Mouse (Mus musculus) G1E (cell line): ENCODE results near the gene Map3k21. TPM values are rescaled to one million over a fixed set of nuclear protein-coding genes. Genes with fewer than 3 reads are reported as not detected.

Experiments
- ATAC-seq: 2 replicates; pipeline ENCODE4 v1.8.0; 2016; ENCODE audit warnings: mild to moderate bottlenecking; ENCODE audit not compliant: insufficient number of reproducible peaks, poor library complexity, low FRiP score, severe bottlenecking; ENCODE audit errors: extremely low read depth
- DNase-seq: peaks from one replicate; pipeline ENCODE4 v3.0.0; 2012; ENCODE audit warnings: low spot score
- H3K27me3 ChIP-seq: 2 replicates; pipeline ENCODE4 v1.6.1; 2012; ENCODE audit warnings: mild to moderate bottlenecking, low read length, inconsistent platforms; ENCODE audit not compliant: insufficient read depth
- H3K36me3 ChIP-seq: replicated peaks from 2 replicates; pipeline ENCODE3; 2012; ENCODE audit warnings: mild to moderate bottlenecking, inconsistent platforms
- H3K4me1 ChIP-seq: 2 replicates; pipeline ENCODE4 v1.6.1; 2012; ENCODE audit warnings: low read depth, low read length, inconsistent platforms, mixed read lengths; ENCODE audit not compliant: insufficient read depth
- H3K4me3 ChIP-seq: 2 replicates; pipeline ENCODE4 v1.5.1; 2012; ENCODE audit warnings: low read depth, mild to moderate bottlenecking, inconsistent platforms, low read length, moderate library complexity, mixed read lengths
- H3K9me3 ChIP-seq: replicated peaks from 2 replicates; pipeline ENCODE4 v1.6.1; 2012; ENCODE audit warnings: inconsistent platforms
- CTCF ChIP-seq: IDR thresholded peaks from 2 replicates; pipeline ENCODE4 v1.5.1; 2012; ENCODE audit warnings: low read depth, low read length, inconsistent platforms, mixed read lengths
- GATA1 ChIP-seq: IDR thresholded peaks from 2 replicates; pipeline ENCODE4 v1.6.1; 2012; ENCODE audit warnings: borderline replicate concordance, low read length, inconsistent platforms, mixed read lengths
- GATA2 ChIP-seq: IDR thresholded peaks from 2 replicates; pipeline ENCODE4 v1.6.1; 2012; ENCODE audit warnings: low read depth, low read length, inconsistent platforms, borderline replicate concordance
- POLR2AphosphoS5 ChIP-seq: IDR thresholded peaks from 2 replicates; pipeline ENCODE4 v1.6.1; 2012; ENCODE audit warnings: low read depth, low read length, inconsistent platforms; ENCODE audit not compliant: insufficient replicate concordance
- TAL1 ChIP-seq: conservative IDR thresholded peaks from 2 replicates; pipeline ENCODE4 v1.6.1; 2012; ENCODE audit warnings: low read depth, low read length, inconsistent platforms, mixed read lengths
- polyA plus RNA-seq: library from polyadenylated mRNA; stranded (reverse); fragments of >175 nt; gene quantifications from 2 replicates; pipeline ENCODE4 v1.2.3, GENCODE M21; 2012
- total RNA-seq, 2 experiments: library from RNA; stranded (forward) in 1 of 2; stranded (reverse) in 1 of 2; fragments of 200-1000 nt in 1 of 2; fragments of >200 nt in 1 of 2; fragmentation: Nextera tagmentation in 1 of 2; gene quantifications; 2 replicates each; pipeline ENCODE4 v1.2.3; 2014 to 2017

Gene Map3k21
- total and polyA plus RNA-seq, 3 experiments: 0.05 TPM; not detected in 2

DNA sequence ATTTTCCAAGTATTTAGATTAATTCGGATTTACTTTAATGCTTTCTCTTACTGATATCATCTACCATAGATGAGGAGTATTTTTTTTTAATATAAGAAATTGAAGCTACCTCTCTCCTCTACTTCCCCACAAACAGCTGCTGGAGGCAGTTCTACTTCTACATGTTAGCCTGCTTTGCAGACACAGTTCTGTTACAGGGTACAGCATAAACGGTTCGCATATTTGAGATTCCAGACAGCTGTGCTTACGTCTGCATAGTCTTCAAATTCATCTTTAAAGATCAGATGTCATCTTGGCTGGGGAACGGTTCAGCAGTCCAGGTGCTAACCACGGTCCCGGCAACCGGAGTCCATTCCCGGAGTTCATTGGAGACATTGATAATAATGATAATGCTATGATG, 83.4 kb downstream of the Map3k21 start:
- no peaks in the 10 kb centered on the region; the same call in 1 of the 2 replicates for H3K4me1 ChIP-seq
- H3K27me3 ChIP-seq: no peaks in the 10 kb centered on the region
- ATAC-seq: no peak
- TF ChIP-seq GATA2 (no peak), TAL1 (no peak), POLR2AphosphoS5 (no peak), CTCF (no peak), GATA1 (no peak)
- no peaks in the 10 kb centered on the region for H3K36me3 ChIP-seq
- DNase-seq: no peak
- H3K9me3 ChIP-seq: peaks cover 79% of the 10 kb centered on the region
- no peak overlapping the region for H3K4me3 ChIP-seq

DNA sequence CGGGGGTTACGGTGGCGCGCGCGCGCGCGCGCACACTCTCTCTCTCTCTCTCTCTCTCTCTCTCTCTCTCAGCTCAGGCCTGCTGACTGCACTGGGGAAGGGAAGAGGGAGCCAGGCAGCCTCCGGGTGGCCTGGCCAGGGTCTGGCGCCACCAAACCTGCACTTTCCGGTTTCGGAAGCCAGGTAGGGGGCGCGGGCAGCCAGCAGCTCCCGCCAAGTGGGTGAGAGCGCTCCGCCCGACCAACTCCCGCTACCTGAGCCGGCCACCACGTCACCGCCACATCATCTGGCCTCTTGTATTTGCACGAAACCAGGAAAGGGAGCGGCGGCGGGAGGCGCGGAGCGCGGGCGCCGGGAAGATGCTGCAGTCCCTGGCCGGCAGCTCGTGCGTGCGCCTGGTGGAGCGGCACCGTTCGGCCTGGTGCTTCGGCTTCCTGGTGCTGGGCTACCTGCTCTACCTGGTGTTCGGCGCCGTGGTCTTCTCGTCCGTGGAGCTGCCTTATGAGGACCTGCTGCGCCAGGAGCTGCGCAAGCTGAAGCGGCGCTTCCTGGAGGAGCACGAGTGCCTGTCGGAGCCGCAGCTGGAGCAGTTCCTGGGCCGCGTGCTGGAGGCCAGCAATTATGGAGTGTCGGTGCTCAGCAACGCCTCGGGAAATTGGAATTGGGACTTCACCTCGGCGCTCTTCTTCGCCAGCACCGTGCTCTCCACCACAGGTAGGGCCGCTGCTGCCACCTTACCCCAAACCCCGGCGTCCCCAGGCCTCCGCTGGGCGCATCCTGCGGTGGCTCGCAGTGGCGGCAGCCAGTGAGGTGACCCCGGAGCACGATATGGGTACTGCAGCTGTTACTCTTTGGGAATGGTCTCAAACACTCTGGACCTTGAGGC, 85.1 kb downstream of the Map3k21 start, which contains the start of gene Kcnk1:
Kcnk1 (plus strand) TSS at position 70 of the 886 bp plus-strand sequence.
- TF ChIP-seq POLR2AphosphoS5: no peak
- no peak for TF ChIP-seq TAL1
- no peak for TF ChIP-seq CTCF
- TF ChIP-seq GATA2: no peak
- TF ChIP-seq GATA1: no peak
- H3K27me3 ChIP-seq: no peaks in the 10 kb centered on the region
- H3K36me3 ChIP-seq: no peaks in the 10 kb centered on the region
- H3K4me1 ChIP-seq: no peaks in the 10 kb centered on the region; the same call in 1 of the 2 replicates
- ATAC-seq (no peak), DNase-seq (no peak)
- H3K9me3 ChIP-seq: peaks cover 88% of the 10 kb centered on the region
- H3K4me3 ChIP-seq: no peak within 1 kb of the TSS; the same call in 1 of the 2 replicates

DNA sequence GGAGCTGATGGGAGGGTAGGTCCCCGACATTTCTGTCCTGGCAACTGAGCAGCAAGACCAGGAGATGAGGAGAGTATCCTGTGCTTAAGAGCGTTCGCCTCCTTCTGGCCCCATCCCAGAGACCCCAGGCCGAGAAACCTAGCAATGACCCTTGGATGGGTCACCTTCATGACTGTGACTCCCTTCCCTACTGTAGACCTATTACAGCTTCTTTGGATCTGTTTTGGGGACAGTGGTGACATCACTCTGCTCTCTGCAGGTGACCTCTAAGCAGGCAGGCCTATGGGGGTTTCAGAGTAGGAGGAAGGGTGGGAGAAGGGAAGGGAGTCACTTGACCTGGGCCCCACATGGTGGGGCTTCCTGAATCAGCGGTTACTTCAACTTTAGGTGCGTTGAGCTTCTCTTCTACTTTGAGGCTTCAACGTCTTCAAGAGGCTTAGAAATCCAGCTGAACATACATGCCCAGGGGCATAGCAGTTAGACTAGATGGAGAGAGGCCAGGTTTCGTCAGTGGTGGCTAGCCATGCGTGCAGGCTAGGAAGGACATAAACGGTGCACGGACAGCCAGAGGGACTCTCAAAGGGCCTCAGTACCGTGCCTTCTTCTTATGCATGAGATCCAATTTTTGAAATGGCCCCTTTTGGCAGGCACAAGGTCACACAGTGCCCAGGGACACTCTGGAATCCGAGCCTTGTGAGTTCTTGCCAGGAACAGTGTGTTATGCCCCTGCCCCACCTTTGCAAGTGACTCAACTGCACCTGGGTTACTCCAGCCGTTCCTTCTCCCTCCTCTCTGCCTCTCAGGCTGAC, 86.0 kb downstream of the Map3k21 start:
- ATAC-seq (no peak), DNase-seq (no peak)
- TF ChIP-seq CTCF (no peak), POLR2AphosphoS5 (no peak), GATA2 (no peak), GATA1 (no peak), TAL1 (no peak)
- Histone ChIP-seq H3K4me3 (no peak overlapping the region; the same call in 1 of the 2 replicates), H3K27me3 (no peaks in the 10 kb centered on the region), H3K9me3 (peaks cover 91% of the 10 kb centered on the region), H3K36me3 (no peaks in the 10 kb centered on the region), H3K4me1 (no peaks in the 10 kb centered on the region; the same call in 1 of the 2 replicates)

DNA sequence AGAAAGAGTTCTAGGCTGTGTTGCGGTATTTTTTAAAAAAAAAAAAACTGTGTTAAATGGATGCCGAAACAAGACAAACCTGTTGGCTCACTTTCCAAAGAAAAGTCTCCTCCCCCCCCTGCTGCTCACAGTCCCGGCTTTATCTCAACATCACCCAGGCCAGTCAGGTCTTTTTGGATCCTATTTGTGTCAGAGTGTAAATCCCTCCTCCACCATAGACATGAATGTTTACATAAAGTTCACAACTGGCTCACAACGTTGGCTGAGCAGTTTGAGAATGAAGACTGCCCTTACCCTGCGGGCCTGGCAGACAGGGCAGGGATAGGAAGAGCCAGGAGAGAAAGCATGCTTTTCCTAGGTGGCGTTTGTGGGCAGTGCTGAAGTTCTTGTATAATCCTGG, 86.7 kb downstream of the Map3k21 start:
- peaks cover 86% of the 10 kb centered on the region for H3K9me3 ChIP-seq
- DNase-seq (no peak), ATAC-seq (no peak)
- H3K4me3 ChIP-seq: no peak overlapping the region
- H3K36me3 ChIP-seq: no peaks in the 10 kb centered on the region
- H3K27me3 ChIP-seq: no peaks in the 10 kb centered on the region
- TF ChIP-seq GATA2: no peak
- TF ChIP-seq POLR2AphosphoS5: no peak
- no peak for TF ChIP-seq TAL1
- no peak for TF ChIP-seq GATA1
- TF ChIP-seq CTCF: no peak
- H3K4me1 ChIP-seq: no peaks in the 10 kb centered on the region; the same call in 1 of the 2 replicates

Other genes starting within 250 kb of the Map3k21 start
- not detected in 2 replicates for gene Map10, start 240.6 kb upstream of the Map3k21 start, total RNA-seq (2014; fragmentation: Nextera tagmentation)
- 0.05 and 0.06 TPM in 2 replicates for gene Map10, start 240.6 kb upstream of the Map3k21 start, total RNA-seq (2017)
- gene Map10, start 240.6 kb upstream of the Map3k21 start, polyA plus RNA-seq: not detected in 2 replicates
- gene Ntpcr, start 180.5 kb upstream of the Map3k21 start, total RNA-seq (2014; fragmentation: Nextera tagmentation): not detected in 2 replicates
- gene Ntpcr, start 180.5 kb upstream of the Map3k21 start, total RNA-seq (2017): 0.12 TPM in 1 of 2 replicates, not detected in the other
- not detected in 2 replicates for gene Ntpcr, start 180.5 kb upstream of the Map3k21 start, polyA plus RNA-seq
- not detected in 2 replicates for gene Pcnx2, start 12.1 kb upstream of the Map3k21 start, total RNA-seq (2014; fragmentation: Nextera tagmentation)
- 0.12 and 0.16 TPM in 2 replicates for gene Pcnx2, start 12.1 kb upstream of the Map3k21 start, total RNA-seq (2017)
- gene Pcnx2, start 12.1 kb upstream of the Map3k21 start, polyA plus RNA-seq: not detected in 2 replicates
- not detected in 2 replicates for gene Kcnk1, start 84.7 kb downstream of the Map3k21 start, total RNA-seq (2014; fragmentation: Nextera tagmentation)
- gene Kcnk1, start 84.7 kb downstream of the Map3k21 start, total RNA-seq (2017): 0.11 TPM in 1 of 2 replicates, not detected in the other
- not detected in 2 replicates for gene Kcnk1, start 84.7 kb downstream of the Map3k21 start, polyA plus RNA-seq